Mouse (Mus musculus) frontal cortex, postnatal 36 days (tissue): ENCODE data around the gene Ahnak2.
A peak's percentile ranks its signal among the peaks of the same experiment; 100 is the strongest.

Source experiments
- DNase-seq, 2 experiments: peaks; one replicate each; pipeline ENCODE4 v3.0.0; 2022; ENCODE audit warnings: low spot score in 2 of 2

The Ahnak2 gene

DNA sequence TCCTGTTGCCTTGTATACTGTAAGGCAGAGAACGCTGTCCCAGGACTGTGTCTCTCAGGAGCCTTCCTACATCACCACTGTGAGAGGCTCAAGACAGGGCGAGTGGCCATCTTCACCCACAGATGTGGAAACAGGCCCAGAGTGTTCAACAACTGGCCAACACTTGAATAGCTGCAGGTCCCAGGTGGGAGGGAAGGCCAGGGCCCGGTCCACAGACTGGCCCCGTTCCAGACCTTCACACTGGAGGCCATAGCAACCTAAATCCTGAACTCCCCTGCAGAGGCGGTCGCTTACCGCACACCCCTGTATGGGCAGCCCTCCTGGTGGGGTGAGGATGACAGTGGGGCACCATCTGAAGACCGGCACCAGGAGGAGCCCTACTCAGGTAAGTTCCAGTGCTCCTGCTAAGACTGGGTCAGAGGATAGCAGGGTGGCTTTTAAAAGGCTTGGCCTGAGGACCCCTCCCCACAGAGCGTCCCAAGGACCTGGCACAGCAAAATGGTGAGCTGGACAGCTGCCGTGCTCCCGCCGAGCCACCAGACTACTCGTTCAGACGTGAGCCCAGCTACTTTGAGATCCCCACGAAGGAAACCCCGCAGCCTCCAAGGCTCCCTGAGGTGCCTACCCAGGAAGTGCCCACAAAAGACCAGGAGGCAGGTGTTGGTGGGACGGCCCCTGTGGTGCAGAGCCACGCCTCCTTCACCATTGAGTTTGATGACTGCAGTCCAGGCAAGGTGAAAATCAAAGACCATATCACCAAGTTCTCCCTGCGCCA, 67.4 kb downstream of the Ahnak2 start:
- no peak for DNase-seq

DNA sequence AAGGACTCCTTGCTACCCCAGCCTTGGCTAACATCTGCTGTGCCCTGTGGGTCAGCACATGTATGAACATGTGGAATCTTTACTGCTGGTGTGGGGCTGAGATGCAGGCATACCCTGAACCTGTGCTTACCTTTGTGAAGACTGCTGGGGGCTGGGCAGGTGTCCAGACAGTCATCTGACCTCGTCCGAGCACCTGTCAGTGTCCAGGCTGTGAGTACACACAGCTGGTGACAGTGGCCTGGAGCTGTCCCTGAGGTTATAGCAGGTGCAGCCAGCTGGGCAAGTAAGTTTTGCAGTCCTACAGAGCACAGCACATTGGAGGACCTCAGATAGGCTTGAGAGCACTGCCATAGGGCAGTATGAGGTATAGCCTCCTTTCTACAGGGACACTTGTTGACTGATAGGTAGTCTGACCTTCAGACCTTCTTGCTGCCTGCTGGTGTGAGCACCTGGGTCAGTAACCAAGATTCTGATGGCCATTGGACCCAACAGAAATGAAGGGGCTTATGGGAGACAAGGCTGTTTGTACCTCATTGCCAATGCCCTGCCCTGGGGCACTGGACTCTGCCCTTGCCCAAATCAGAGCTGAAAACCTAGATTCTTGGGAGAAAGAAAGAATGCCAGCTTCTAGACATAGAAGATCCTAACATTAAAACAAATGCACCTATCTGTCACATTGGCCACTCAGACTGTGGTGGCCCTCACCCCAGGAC, 68.2 kb downstream of the Ahnak2 start:
- no peak for DNase-seq

DNA sequence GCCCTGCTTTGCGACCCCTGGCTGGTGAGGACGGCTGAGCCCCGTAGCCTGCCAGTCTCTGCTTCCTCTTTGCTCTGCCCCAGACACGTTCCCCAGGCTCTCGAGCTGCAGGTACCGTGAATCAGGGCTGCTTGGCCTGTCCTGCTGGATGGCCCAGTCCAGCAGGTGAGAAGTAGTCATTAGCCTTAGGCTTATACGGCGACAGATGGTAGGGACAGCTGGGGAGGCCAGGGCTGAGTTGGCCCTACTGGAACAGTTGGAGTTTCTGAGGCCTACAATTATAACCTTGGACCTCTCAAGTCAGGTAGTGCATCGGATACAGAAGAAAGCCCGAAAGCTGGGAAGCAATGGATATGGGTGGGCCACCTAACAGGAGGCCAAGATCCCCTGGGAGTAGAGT, 69.9 kb downstream of the Ahnak2 start:
- DNase-seq, result no peak

DNA sequence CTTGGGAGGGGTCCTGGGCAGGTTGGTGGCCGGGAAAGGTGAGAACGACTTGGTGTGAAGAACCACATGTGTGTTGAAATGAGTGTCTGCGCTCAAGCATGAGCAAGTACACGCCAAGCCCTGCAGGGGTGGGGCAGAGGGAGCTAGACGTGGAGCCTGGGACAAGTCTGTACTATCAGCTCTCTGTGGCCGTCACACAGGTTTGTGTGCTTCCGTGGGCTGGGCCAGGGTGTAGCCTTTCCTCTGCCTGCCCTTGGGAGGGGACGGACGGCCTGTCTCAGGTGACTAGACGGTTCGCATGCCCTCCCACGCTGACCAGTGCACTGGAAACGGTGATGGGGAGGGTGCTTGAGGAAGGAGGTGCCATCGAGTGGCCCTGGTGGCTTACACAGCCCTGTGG, 71.6 kb downstream of the Ahnak2 start:
- DNase-seq, result no peak

DNA sequence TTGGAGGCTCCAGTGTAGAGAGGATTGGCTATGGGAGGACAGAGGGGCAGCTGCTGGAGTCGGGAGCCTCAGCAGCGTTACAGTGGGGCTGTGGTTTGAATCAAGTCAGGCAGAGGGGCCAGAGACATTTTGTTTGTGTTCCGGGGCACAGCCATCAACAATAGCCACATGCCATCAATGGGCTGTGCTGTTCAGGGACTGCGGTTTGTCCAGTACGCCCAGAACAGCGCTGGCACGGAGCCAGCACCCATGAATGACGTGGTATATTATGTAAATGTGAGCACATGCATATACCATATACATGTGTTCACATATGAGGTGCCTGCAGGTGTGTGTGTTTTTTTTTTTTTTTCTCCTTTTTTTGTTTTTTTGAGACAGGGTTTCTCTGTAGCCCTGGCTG, 74.7 kb downstream of the Ahnak2 start:
- DNase-seq, result no peak

DNA sequence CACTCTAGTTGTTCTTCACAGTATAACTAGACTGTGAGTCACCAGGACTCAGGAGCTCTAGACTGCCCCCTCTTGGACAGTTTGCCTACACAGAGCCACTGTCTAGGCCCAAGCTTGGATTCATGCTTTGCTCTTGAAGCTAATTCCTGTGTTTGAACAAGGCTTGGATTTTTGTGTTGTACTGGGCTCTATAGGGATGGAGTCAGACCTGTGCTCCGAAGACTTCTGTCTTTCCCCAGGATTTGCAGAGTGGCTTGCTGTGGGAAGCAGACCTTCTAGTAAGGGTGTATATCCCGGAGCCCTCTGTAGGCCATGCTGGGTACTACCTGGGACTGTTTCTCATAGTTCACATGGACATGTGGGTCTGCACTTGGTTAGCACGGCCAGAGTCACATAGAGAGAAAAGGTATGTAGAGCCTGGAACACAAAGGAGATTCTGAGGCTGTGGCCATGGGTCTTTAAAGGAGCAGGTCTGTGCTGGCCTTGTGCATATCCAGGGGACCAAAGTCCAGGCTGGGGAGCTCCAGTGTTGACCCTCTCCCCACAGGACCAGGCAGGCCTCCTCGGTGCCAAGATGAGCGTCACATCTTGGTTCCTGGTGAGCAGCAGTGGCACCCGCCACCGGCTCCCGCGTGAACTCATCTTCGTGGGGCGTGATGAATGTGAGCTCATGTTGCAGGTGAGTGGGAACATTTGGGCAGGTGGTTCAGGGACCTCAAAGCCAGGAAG, 78.2 kb downstream of the Ahnak2 start:
- DNase-seq, result peak in 1 of 2 experiments; percentile 76

DNA sequence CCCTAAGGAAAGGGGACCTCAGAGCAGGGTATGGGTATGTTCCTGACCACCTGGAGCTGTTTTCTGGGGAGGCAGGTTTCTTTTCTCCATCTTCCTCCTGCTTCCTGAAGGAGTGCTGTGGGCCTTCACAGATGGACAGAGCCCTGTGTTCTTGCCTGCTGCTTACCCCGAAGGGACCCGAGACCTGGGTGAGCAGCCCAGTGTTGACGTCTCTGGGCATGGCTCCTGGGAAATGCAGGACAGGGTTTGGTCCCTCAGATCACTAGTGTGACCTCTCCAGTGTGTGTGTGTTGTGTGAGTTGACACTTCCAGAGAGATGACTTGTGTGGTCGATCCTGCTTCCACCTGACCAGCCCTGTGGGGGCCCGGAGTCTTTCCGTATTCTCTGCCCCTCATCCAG, 79.0 kb downstream of the Ahnak2 start:
- DNase-seq, result no peak

DNA sequence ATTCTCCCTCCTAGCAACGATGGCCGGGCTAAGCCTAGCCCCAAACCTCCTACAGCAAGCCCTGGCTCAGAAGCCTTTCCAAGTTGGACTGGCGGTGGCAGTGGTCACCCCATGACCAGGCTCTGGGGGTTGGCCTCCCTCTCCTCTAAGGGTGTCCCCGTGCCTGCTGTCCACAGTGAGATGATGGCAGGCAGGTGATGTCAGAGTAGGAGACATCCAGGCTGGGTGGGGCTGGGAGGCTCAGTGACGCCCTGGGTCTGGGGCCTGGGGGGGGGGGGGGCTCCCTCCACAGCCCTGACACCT, 79.5 kb downstream of the Ahnak2 start:
- no peak for DNase-seq

DNA sequence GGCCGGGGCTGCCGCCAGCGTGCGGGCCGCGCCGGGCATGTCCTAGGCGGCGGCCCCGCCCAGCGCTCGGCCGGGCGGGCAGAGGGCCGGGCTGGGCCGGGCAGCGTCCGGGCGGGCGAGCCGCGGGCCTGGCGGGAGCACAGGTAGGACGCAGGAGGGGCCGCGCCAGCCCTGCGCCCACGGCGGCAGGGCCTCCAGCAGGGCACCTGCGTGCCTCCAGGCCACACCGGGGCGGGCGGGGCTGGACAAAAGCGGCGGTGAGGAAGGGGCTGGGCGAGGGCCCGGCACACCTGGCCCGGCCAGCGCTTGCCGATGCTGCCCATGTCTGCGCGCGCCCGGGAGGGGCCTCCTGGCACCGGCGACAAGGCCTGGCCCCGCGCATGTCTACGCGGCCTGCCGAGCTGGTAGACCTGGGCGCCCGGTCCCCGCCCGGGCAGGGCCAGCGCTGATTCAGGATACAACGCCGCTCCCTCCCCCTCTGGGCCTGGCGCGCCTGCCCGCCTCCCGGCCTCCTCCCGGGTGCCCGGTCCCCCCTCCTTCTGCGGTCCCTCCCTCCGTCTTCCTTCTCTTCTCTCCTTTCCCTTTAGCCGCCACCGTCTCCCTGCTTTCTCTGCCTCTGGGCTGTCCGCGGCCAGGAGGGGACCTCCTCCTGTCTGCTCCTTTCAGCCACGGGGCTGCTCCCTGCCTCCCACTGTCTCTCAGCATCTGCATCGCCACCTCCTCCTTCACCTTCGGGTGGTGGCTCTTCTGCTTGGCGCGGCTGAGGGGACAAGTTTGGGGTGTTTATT, 80.0 kb downstream of the Ahnak2 start:
- DNase-seq, result peak in 1 of 2 experiments; percentile 58
